Mouse (Mus musculus) ES-Bruce4 (cell line): ENCODE measurements around the gene Gm3629.
"Not testable (repeated sequence)": the region's sequence is repeated elsewhere in the genome, so short reads cannot be mapped to it uniquely, and the experiment has no call there.

Source experiments
- CTCF ChIP-seq: IDR thresholded peaks from one replicate; pipeline ENCODE4 v1.8.1; 2011; ENCODE audit warnings: low read depth, low read length
- EP300 ChIP-seq: IDR thresholded peaks from 2 replicates; pipeline ENCODE4 v1.6.1; 2011; ENCODE audit warnings: low read depth, low read length; ENCODE audit not compliant: insufficient read depth
- POLR2A ChIP-seq: IDR thresholded peaks from one replicate; pipeline ENCODE4 v1.8.1; 2011; ENCODE audit warnings: low read length; ENCODE audit not compliant: insufficient read depth

DNA sequence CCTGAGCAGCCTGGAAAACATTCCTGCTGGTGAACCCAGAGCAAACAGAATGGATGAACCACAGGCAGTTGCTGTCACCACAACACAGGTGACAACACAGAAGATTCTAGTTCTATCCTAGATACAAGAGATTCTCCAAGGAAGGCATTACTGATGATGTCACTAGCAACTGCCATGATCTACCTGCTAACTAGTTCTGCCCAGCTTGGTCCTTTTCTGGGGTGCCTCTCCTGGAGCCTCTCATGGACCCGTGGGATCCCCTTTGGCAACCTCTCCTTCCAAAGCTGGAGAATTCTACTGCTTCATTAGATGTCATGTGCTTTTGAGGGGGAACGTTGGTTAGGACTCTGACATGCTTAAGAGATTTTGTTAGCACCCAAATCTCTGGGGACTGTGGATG lies 53.2 kb downstream of the Gm3629 start, which contains the start of gene Gm8356:
- TF ChIP-seq CTCF, POLR2A, EP300: not testable (repeated sequence)
